Mouse (Mus musculus) forebrain, embryonic 11.5 days (tissue): ENCODE data around the gene Ccdc134. TPM values are rescaled to one million over a fixed set of nuclear protein-coding genes. Genes with fewer than 3 reads are reported as not detected.
A peak's percentile ranks its signal among the peaks of the same experiment; 100 is the strongest.

Experiments
- ATAC-seq: fragments of 200-750 bp; cut with Nextera tagmentation; replicated peaks from 2 replicates; pipeline ENCODE4 v1.8.0; 2017; ENCODE audit warnings: moderate TSS enrichment; ENCODE audit not compliant: low FRiP score
- DNase-seq: peaks from one replicate; pipeline ENCODE4 v3.0.0-alpha.2; 2017; ENCODE audit warnings: low spot score
- H3K27ac ChIP-seq: fragments of 300-500 bp; sonication (generic); 2 replicates; pipeline ENCODE4 v1.5.1; 2014; ENCODE audit warnings: low read depth, low read length
- H3K27me3 ChIP-seq: fragments of 300-500 bp; sonication (generic); 2 replicates; pipeline ENCODE4 v1.6.1; 2014; ENCODE audit warnings: mild to moderate bottlenecking, low read length, mixed read lengths; ENCODE audit not compliant: control insufficient read depth, insufficient read depth
- H3K36me3 ChIP-seq: fragments of 300-500 bp; sonication (generic); 2 replicates; pipeline ENCODE4 v1.6.1; 2014; ENCODE audit warnings: mild to moderate bottlenecking, low read length, moderate library complexity, mixed read lengths; ENCODE audit not compliant: control insufficient read depth, insufficient read depth
- H3K4me1 ChIP-seq: fragments of 300-500 bp; sonication (generic); replicated peaks from 2 replicates; pipeline ENCODE4 v1.6.1; 2014; ENCODE audit warnings: low read length, mixed read lengths; ENCODE audit not compliant: control insufficient read depth, insufficient read depth
- H3K4me2 ChIP-seq: fragments of 300-500 bp; sonication (generic); 2 replicates; pipeline ENCODE4 v1.6.1; 2014; ENCODE audit warnings: low read depth, mild to moderate bottlenecking, low read length, moderate library complexity, mixed read lengths; ENCODE audit not compliant: severe bottlenecking
- H3K4me3 ChIP-seq: fragments of 300-500 bp; sonication (generic); 2 replicates; pipeline ENCODE4 v1.5.1; 2014; ENCODE audit warnings: low read depth, low read length
- H3K9ac ChIP-seq: fragments of 300-500 bp; sonication (generic); 2 replicates; pipeline ENCODE4 v1.6.1; 2014; ENCODE audit warnings: low read length
- H3K9me3 ChIP-seq: fragments of 300-500 bp; sonication (generic); 2 replicates; pipeline ENCODE4 v1.6.1; 2016; ENCODE audit warnings: low read length, mixed read lengths; ENCODE audit not compliant: control insufficient read depth
- WGBS: fragments of 180-500 bp; shearing (Covaris S2); extraction: QIAGEN DNeasy Blood & Tissue Kit; methylation state at CpG from one replicate; pipeline ENCODE4 v1.1.7; 2014; 5-methylcytosine and 5-hydroxymethylcytosine counted together
- polyA plus RNA-seq: library from polyadenylated mRNA; unstranded; fragments of >200 nt; fragmentation: Nextera tagmentation; extraction: Ambion mirVana; gene quantifications from 2 replicates; pipeline ENCODE4 v1.2.1, GENCODE M21; 2014

Ccdc134 gene
- polyA plus RNA-seq, 1 experiment from 2014 or later: 25.5 TPM

DNA sequence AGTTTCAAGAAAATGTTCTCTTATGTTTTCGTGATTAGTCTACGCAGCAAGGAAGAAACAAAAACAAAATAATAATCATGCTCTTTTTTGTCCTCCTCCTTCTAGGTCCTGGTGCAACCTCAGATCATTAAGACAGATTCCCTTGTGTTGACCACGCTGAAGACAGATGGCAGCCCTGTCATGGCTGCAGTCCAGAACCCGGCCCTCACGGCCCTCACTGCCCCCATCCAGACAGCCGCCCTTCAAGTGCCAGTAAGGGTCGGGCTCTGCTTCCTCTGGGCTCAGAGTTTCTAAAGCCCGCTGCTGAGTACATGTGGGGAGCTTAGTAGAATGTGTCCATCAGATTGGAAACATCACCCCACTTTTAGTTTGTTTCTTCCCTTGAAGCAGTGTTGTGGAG lies 44.9 kb downstream of the Ccdc134 start:
- H3K4me3 ChIP-seq: no peak overlapping the region
- 88% methylated on average over 8 of the region's 8 CpGs for WGBS
- H3K36me3 ChIP-seq: peaks cover 28% of the 10 kb centered on the region
- no peak for ATAC-seq
- DNase-seq: no peak
- no peaks in the 10 kb centered on the region for H3K9me3 ChIP-seq
- no peaks in the 10 kb centered on the region for H3K4me1 ChIP-seq
- no peak overlapping the region for H3K9ac ChIP-seq
- H3K27ac ChIP-seq: no peak overlapping the region
- H3K4me2 ChIP-seq: no peak overlapping the region
- no peaks in the 10 kb centered on the region for H3K27me3 ChIP-seq

DNA sequence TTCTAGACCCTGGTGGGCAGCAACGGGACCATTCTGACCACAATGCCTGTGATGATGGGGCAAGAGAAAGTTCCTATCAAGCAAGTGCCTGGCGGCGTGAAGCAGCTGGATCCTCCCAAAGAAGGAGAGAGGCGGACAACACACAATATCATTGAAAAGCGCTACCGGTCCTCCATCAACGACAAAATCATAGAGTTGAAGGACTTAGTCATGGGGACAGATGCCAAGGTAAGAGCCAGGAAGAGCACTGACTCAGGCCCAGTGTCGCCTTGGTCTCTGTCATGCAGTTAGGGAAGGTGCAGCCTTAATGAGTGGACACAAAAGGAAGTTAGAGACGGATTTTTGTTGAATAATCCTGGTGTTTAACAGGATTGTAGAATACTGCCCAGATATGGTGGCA lies 47.4 kb downstream of the Ccdc134 start:
- H3K27ac ChIP-seq: no peak overlapping the region
- H3K9ac ChIP-seq: no peak overlapping the region
- ATAC-seq (no peak), DNase-seq (no peak)
- H3K36me3 ChIP-seq: peaks cover 44% of the 10 kb centered on the region
- H3K4me1 ChIP-seq: no peaks in the 10 kb centered on the region
- no peaks in the 10 kb centered on the region for H3K27me3 ChIP-seq
- 94% methylated on average over 9 of the region's 9 CpGs for WGBS
- H3K4me3 ChIP-seq: no peak overlapping the region
- no peak overlapping the region for H3K4me2 ChIP-seq
- no peaks in the 10 kb centered on the region for H3K9me3 ChIP-seq

DNA sequence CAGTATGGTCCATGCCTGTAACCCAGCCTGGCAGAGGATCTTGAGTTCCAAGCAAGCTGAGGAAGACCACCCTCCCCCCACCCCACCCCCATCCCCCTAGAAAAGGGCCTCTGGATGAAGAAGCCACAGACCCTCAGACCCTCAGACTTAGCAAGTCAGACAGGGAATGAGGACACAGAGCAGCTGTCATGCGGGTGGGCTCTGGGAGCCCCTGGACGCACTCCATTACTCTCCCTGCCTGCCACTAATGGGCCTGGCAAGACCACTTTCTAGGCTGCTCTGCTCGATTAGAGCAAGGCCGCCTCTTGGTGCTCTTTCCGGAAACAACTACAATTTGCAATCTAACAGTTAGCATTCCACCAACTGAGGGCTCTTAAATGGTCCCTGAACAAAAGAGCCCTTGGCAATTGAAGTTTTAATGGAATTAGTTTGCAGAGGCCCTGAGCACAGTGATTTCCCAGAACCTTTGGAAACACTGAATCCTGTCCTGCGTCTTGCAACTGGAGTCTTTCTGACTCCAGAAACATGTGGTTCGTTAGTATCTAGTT lies 50.1 kb downstream of the Ccdc134 start:
- Histone ChIP-seq H3K9ac (no peak overlapping the region), H3K4me2 (no peak overlapping the region), H3K4me1 (no peaks in the 10 kb centered on the region), H3K27me3 (no peaks in the 10 kb centered on the region), H3K27ac (no peak overlapping the region), H3K9me3 (peaks cover 8% of the 10 kb centered on the region; the same call in 1 of the 2 replicates), H3K4me3 (no peak overlapping the region), H3K36me3 (peaks cover 68% of the 10 kb centered on the region)
- DNase-seq (no peak), ATAC-seq (no peak)
- WGBS: 96% methylated on average over 7 of the region's 7 CpGs

DNA sequence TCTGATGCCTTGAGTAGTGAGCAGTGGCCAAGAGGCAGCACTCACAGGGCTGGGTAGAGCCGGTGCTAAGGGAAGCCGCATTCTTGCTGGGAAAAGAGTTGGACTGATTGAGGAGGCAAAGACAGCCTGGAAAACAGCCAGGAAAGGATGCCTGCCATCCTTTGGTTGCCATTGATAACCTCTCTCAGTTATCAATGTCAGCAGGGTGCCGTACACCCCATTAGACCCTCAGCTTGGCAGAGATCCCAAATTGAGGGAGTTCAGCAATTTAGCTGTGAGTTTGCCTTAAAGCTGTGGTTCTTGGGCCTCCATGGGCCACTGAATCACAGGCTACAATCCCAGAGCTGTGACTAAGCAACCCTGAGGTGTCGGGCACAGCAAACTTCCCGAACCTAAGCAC lies 53.4 kb downstream of the Ccdc134 start:
- Histone ChIP-seq H3K4me1 (no peaks in the 10 kb centered on the region), H3K4me2 (no peak overlapping the region), H3K9me3 (peaks cover 8% of the 10 kb centered on the region; the same call in 1 of the 2 replicates), H3K27me3 (no peaks in the 10 kb centered on the region), H3K9ac (no peak overlapping the region), H3K27ac (no peak overlapping the region), H3K36me3 (peaks cover 67% of the 10 kb centered on the region), H3K4me3 (no peak overlapping the region)
- ATAC-seq (no peak), DNase-seq (no peak)
- WGBS: 98% methylated on average over 5 of the region's 5 CpGs

DNA sequence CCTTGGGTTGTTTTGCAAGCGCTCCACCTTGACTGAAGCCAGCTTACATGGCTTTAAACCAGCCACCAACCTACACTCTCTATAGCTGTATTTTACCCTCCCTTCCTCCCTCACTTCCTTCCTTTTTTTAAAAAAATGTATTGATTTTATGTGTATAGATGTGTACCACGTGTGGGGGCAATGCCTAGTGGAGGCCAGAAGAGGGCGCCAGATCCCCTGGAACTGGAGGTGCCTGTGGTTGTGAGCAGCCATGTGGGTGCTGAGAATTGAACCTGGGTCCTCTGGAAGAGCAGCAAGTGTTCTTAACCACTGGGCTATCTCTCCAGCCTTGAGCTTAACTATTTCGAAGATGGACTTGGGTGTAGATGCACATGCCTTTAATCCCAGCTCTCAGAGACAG lies 54.6 kb downstream of the Ccdc134 start:
- DNase-seq (no peak), ATAC-seq (no peak)
- WGBS: over 99% methylated on average over 4 of the region's 4 CpGs
- Histone ChIP-seq H3K36me3 (peaks cover 70% of the 10 kb centered on the region), H3K27me3 (no peaks in the 10 kb centered on the region), H3K9me3 (peaks cover 8% of the 10 kb centered on the region; the same call in 1 of the 2 replicates), H3K27ac (no peak overlapping the region), H3K4me2 (no peak overlapping the region), H3K4me3 (no peak overlapping the region), H3K4me1 (no peaks in the 10 kb centered on the region), H3K9ac (no peak overlapping the region)

DNA sequence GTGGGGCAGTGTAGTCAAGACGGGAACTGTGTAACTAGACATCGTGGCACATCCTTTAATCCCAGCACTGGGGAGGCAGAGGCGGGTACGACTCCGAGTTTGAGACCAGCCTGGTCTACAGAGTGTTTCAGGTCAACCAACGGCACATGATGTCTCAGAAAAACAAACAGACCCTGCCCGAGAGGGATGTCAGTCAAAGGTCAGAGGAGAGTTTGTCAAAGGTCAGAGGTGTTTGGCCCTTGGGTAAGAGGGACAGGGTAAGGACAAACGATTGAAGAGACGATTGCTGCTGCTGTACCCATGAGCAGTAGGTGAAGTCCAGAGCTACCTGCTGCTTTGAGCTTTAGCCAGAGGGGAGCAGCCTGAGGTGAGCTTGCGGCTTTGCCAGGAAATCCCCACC lies 55.9 kb downstream of the Ccdc134 start:
- no peaks in the 10 kb centered on the region for H3K27me3 ChIP-seq
- peaks cover 71% of the 10 kb centered on the region for H3K36me3 ChIP-seq
- no peak overlapping the region for H3K4me2 ChIP-seq
- no peak for ATAC-seq
- 82% methylated on average over 10 of the region's 10 CpGs for WGBS
- H3K4me3 ChIP-seq: no peak overlapping the region
- DNase-seq: no peak
- no peak overlapping the region for H3K9ac ChIP-seq
- H3K9me3 ChIP-seq: peaks cover 8% of the 10 kb centered on the region; the same call in 1 of the 2 replicates
- H3K27ac ChIP-seq: peak overlapping the region; percentile 9; the same call in 1 of the 2 replicates
- H3K4me1 ChIP-seq: no peaks in the 10 kb centered on the region

DNA sequence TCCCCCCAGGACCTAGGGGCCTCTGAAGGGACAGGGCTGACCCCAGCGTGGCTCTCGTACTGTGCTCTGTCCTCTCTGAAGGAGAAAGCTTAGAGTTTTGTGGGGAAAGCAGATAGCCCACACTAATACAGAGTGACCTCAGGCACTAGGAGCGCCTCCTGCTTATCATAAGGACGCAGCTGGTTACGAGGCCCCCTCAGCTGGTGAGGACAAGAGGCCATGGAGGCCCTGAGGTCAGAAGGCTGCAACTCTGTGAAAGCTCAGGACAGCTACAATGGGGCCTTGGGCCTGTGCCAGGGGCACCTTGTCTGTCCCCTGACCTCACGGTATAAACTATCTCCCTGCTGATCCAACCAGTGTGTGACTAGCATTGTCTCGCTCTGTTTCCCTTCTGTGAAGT lies 56.5 kb downstream of the Ccdc134 start:
- Histone ChIP-seq H3K4me3 (no peak overlapping the region), H3K36me3 (peaks cover 73% of the 10 kb centered on the region), H3K4me1 (no peaks in the 10 kb centered on the region), H3K9ac (no peak overlapping the region), H3K27me3 (no peaks in the 10 kb centered on the region), H3K27ac (0 out of 2 replicates have a peak overlapping the region, but pooled peaks have one; percentile 25), H3K9me3 (peaks cover 8% of the 10 kb centered on the region; the same call in 1 of the 2 replicates), H3K4me2 (no peak overlapping the region)
- 87% methylated on average over 7 of the region's 7 CpGs for WGBS
- no peak for ATAC-seq
- DNase-seq: no peak

DNA sequence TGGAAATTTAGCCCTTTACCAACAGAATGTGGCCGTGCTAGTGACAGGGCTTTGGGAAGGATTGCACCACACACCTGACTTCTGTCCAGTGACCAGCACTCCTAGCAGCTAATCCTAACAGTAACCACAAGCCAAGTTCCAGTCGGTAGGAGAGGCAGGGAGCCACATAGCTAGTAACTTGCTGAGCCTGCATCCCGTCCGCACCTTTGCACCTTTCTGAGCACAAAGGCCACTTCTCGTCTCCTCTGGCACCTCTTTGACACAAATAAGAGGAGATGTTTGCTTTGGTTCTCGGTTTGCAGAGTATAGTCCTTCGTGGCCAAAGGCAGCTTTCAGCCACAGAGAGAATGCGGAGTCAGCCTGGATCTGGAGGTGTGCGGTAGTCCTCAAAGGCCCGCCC lies 56.9 kb downstream of the Ccdc134 start:
- no peaks in the 10 kb centered on the region for H3K27me3 ChIP-seq
- WGBS: 95% methylated on average over 10 of the region's 10 CpGs
- no peak overlapping the region for H3K4me3 ChIP-seq
- no peaks in the 10 kb centered on the region for H3K4me1 ChIP-seq
- peaks cover 69% of the 10 kb centered on the region for H3K36me3 ChIP-seq
- no peak overlapping the region for H3K4me2 ChIP-seq
- 0 out of 2 replicates have a peak overlapping the region, but pooled peaks have one; percentile 25 for H3K27ac ChIP-seq
- H3K9me3 ChIP-seq: peaks cover 8% of the 10 kb centered on the region; the same call in 1 of the 2 replicates
- no peak for DNase-seq
- H3K9ac ChIP-seq: no peak overlapping the region
- no peak for ATAC-seq
